Mouse (Mus musculus): ENCODE data around the gene Adgrb3.

Adgrb3 gene

GRCm38 (mm10) chr1:25281471-25281870 lies 548.0 kb downstream of the Adgrb3 start:
- no peak for DNase-seq (ENCODE audit: low spot score in 2 of 2)

DNA sequence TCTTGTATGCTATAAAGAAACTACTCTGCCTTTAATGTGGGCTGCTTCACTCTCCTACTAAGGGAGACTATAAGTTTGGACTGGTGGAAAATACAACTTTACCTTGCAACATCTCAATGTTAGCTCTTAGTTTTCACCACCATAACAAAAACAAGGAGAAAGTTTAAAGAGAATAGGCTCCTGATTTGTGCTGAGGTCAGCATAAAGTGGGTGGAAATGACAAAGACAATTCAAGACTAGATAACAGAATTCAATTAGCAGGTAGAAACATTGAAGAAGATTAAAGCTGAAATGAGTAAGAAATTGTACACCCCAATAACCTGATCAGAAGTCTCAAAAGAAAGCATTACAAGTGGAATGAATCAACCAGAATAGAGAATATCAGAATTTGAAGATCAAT lies 578.9 kb downstream of the Adgrb3 start:
- DNase-seq (ENCODE audit: low spot score in 2 of 2) = no peak

DNA sequence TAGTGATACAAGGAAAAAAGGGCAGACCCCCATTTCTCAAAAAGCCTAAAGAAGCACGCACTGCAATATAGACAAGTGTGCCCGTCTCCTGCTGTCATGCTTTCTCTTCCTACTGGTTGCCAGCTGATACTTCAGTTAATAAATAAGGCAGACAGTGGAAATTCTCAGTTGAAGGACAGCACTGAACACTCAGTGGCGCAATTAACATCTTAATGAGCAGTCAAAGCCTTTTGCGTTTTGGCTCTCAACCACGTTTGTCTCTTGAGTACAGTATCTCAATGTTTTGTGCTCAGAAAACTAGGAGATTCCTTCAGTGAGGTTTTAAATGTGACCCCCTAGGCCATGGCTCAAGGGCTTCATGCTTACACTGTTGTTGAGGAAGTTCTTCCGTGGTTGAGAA lies 587.1 kb downstream of the Adgrb3 start:
- no peak for DNase-seq (ENCODE audit: low spot score in 2 of 2)

DNA sequence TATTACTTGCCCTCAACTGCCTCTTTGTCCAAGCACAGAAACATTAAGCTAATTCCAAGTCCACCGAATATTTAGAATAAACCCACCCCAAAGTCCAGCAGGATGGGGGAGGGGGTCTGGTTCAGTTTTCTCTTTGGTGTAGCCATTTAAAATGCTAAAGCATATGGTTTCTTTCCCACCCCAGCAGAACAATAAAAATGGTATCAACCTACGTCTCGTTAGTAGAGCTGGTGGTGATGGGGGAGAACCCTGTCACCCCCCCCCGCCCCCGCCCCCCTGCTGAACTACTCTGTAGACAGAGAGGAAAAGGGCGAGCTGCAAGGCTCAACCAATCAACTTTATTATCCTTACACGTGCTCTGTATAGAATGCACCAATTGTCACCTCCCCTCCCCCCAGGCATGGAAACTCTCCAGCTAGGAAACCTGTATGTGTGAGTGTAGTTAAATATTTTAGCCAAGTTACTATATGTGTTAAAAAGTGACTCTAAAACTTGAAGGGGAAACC lies 600.2 kb downstream of the Adgrb3 start:
- DNase-seq (ENCODE audit: low spot score in 2 of 2) = no peak

DNA sequence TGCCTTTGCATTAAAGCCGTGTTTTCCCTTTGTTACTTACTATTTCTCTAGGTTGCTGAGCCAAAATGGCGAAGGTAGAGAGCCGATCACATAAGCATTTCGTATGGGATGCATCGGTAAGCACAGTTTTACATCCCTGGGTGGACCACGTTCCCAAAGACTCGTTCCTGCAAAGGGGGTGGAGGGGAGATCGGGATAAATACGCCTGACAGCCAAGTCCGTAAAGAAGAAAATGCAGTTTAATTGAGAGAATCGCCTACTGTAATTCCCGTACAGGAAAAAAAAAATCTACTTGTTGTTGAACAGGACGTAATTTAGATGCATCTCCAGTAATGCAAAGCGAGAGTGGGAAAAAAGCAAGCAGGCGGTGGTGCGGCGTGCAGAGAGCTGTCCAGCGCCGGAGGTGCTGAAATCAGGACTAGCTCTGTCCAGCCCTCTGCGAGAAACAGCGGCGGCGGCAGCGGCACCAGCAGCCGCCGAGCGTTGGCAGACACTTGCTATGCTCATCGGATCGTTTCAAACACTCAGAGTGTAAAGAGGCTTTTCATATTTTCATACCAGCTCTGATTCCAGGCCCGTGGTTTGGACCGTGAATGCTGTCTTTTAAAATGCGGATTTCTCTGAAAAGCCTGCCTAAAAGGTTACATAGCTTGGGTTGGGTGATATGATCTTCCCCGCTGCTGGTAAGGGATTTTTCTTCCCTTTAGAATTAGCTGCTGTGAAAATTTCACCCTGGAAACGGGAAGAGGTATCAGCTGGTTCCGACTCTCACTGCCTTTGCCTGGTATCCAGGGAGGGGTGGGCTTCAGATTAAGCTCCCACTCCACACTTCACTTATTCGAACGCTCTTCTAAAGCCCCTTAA lies 600.9 kb downstream of the Adgrb3 start:
- no peak for DNase-seq (ENCODE audit: low spot score in 2 of 2)

DNA sequence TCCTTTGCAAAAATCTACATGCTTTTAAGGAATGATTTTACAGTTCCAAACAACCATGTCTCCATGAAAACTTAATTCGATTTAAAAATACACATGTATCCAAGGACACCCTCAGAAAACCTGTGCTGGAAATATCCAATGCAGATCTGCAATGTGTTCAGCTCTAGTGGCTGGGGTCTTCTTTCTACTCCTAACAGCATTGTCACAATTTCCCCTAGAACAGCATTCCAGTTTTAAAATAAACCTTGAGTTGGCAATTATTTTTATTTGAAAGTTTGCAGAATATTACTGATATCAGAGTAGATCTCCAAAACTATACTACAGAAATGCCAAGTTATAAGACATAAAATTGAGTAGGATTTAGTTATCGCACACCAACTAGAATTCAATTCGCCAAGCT lies 601.6 kb downstream of the Adgrb3 start:
- DNase-seq (ENCODE audit: low spot score in 2 of 2) = no peak

DNA sequence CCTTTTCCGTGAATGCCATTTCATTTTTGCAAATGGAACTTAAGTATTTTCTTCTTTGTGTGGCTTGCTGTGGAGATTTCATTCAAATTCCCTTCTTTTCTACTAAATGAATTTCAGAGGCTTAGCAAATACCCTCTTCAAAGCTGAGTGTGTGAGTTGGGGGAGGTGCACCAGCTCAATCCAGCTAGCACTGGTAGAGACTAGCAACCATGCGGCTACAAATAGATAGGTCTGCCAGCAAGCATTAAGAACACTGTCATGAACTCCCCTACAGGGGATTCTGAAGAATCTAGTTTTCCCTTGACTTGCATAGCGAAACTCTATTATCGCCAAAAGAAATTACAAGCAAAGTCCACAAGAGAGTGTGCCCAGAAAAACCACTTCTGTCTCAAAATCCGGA lies 624.9 kb downstream of the Adgrb3 start:
- no peak for DNase-seq (ENCODE audit: low spot score in 2 of 2)

DNA sequence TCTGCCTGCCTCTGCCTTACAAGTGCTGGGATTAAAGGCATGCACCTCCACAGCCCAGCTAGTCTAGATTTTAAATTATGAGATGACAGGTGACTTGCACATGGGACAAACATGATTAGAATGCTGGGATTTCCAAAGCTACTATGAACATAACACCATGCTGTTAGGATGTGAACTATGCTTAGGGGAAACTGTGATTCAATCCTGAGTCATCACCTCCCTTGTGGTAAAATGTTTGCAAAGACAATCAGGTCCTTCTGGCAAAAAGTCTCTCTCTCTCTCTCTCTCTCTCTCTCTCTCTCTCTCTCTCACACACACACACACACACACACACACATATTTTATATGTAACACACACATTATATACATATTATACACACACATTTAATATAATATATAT lies 630.1 kb downstream of the Adgrb3 start:
- DNase-seq (ENCODE audit: low spot score in 2 of 2) = no peak

DNA sequence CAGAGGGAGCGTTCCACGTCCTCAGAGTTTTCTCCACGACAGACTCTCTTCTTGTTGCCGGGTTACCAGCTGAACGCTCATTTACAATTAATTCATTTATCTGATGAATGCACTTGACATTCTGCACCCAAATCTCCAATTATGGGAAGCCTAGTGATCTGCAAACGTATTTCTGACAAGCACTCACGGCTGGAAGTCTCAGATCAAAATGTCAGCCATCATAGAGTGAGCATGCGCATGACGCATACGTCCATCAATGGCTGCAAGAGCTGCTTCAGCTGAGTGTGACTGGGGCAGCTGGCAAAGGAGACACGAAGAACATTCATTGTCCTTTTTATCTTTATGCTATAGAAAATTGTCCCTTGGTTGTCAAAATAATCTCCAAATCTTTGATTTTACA lies 637.5 kb downstream of the Adgrb3 start:
- DNase-seq (ENCODE audit: low spot score in 2 of 2) = no peak

- no peak for DNase-seq (ENCODE audit: low spot score in 2 of 2)
Measured at GRCm38 (mm10) chr1:25189261-25189660, 640.2 kb downstream of the Adgrb3 start.

DNA sequence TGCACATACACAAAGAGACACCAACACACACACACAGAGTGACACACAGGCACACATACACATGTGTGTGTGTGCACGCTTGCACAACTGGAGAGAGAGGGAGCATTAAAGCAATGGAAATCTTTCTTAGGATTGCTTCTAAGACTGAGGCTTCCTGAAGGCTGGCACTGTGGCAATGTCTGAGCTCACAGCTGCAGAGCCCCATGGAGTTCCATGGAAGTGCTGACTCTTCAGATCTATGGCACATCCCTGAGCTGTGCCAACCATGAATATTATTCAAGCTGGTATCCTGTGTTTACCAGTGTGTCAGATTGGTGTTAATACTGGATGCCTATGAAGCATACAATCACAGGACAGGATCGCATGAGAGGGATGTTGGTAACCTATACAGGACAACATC lies 643.6 kb downstream of the Adgrb3 start:
- DNase-seq (ENCODE audit: low spot score in 2 of 2) = no peak

DNA sequence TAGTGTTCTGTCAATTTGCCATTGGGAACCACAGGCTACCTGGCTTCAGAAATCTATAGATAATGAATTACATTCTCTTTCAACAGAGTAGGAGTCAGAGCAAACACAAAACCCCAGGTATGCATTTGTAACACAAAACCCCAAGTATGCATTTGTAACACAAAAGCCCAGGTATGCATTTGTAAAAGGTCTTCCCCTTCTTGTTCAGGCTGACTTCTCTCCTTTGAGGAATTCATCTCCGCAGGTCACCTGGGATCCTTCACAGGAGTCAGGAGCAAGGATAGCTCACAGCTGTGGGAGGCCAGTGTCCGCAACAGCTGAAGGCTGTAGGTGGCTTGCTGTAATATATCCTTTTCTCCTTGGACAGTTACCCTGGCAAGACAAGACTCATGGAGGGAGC lies 647.6 kb downstream of the Adgrb3 start:
- no peak for DNase-seq (ENCODE audit: low spot score in 2 of 2)

DNA sequence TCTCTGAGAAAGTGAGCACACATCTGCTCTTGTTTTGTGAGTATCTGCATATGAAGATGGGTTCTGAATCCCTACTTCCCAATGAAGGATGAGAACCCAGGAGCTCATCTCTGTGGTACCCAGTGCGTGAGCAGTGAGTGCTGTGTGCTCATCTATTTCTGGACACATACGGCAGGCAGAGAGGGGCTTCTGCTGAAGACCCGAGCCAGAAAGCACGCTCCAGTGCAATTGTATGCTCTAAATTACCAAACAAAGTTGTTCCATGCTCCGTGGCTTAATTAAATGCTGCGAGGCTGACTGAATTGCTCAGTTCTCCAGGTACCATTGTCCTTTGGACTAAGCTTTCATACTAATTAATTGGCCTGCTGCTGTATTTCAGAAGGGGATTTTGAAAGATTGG lies 648.9 kb downstream of the Adgrb3 start:
- DNase-seq (ENCODE audit: low spot score in 2 of 2) = no peak

DNA sequence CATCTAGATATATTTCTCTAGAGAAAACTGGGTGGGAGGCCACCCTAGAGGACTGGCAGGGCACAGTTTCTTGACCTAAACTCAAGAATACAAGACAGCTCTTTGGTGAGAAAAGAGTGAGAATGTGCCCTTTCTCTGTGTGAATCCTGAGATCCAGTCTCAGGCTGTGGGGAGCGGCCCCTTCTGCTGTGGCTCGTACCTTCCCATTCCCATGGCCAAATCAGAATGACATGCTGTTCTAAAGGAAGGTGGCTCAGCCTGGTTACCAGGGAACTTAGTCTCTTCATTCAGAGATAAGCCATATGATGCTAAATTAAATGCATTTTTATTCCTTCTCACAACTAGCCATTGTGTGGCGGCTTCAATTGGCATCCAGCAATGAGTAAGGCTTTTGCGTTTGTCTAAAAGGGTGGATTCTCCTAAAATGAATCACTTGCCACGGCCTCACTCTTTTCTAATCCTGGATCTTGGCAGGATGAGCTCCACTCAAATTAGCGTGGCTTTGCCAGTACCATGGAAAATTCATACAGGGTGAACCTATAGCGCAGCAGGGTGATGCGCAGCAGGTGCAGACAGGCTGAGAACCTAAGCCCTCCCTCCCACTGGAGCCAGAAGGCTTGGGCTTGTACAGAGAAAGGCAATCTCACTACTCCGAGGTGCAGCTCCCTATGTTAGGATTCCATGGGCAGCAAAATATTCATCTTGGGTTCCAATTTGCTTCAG lies 649.5 kb downstream of the Adgrb3 start:
- DNase-seq (ENCODE audit: low spot score in 2 of 2) = no peak

GRCm38 (mm10) chr1:25178347-25179130 lies 651.0 kb downstream of the Adgrb3 start:
- DNase-seq (ENCODE audit: low spot score in 2 of 2) = no peak

- no peak for DNase-seq (ENCODE audit: low spot score in 2 of 2)
Measured at GRCm38 (mm10) chr1:25167120-25167519, 662.4 kb downstream of the Adgrb3 start.

GRCm38 (mm10) chr1:25166036-25166796 lies 663.3 kb downstream of the Adgrb3 start:
- DNase-seq (ENCODE audit: low spot score in 2 of 2) = no peak

DNA sequence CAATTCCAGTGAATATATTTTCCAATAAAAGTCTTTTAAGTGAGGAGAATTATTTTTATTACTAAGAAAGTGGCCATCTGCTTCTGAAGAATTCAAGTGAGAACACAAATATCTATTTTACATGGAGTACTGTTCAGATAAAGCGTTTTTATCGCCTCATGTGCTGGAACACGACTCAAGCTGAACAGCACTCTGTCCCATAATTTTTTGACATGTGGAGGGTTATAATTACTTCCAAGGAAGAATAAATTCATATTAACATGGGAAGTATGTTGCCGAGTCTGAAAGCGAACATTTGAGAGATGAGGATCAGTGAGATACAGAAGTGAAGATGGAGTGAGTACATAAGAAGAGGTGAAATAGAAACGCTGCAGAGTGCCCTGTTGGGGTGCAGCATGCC lies 665.9 kb downstream of the Adgrb3 start:
- DNase-seq (ENCODE audit: low spot score in 2 of 2) = no peak

- DNase-seq (ENCODE audit: low spot score in 2 of 2) = no peak
Measured at GRCm38 (mm10) chr1:25146206-25146605, 683.3 kb downstream of the Adgrb3 start.

DNA sequence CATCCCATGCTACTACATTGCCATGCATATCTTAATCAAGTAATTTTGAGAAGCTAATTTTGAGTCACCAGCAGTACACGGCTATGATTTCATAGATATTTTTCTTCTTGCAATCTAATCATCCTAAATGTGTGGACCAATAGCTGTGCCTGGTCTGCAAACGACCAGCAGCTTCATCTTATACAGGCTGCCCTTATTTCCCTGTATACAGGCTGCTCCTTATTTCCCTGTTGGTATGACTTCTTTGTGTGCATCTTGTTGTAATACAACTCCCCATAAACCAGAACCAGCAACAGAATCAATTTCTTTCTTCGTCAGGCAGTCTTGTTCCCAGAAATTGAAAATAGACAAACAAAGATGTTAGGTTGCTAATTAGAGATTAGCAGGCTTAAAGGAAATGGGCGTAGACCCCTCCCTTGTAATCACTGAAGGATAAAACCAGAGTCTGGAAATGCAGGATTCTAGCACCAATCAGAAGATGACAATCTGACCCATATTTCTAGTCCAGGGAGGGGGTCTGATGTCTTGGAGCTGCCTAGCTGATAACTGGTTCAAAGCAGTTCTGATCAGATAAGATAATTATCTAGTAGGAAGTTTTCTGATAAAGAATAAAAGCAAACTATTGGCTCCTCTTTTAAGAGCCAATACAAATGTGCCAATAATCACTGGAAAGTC lies 697.2 kb downstream of the Adgrb3 start:
- no peak for DNase-seq (ENCODE audit: low spot score in 2 of 2)

DNA sequence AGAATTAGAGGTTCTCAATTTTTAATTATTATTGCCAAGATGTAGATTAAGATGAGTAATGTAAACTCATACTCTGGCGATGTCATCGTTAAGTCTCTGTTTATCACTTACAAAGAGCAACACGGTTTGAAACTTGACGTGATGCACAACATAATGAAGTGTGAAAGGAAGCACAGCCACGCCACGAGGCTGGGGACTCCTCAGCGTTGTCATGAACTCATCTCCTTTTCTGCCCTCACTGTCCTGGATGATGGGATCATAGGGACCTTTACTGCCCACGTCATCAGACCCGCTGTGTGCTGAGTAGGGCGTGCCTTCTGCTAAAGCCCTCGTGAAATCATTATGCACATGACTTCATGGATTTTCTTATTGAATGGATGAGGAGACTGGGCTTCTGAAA lies 714.0 kb downstream of the Adgrb3 start:
- DNase-seq (ENCODE audit: low spot score in 2 of 2) = no peak

All from spleen, postnatal 36 days (tissue).